Mouse (Mus musculus) embryonic fibroblast, embryonic 13.5 days (primary cell): ENCODE data around the gene Ccpg1.

ENCODE experiments used
- CTCF ChIP-seq: IDR thresholded peaks from 2 replicates; pipeline ENCODE4 v1.5.1; 2011; ENCODE audit warnings: mild to moderate bottlenecking, control low read depth, low read length, moderate library complexity, borderline replicate concordance; ENCODE audit not compliant: insufficient read depth
- POLR2A ChIP-seq: IDR thresholded peaks from 2 replicates; pipeline ENCODE4 v1.6.1; 2011; ENCODE audit warnings: low read depth, mild to moderate bottlenecking, control low read depth, low read length, moderate library complexity

GRCm38 (mm10) chr9:73047906-73048305, 62.7 kb downstream of the Ccpg1 start:
- no peak for TF ChIP-seq CTCF
- TF ChIP-seq POLR2A = no peak
